Mouse (Mus musculus) erythroblast, embryonic 14.5 days (primary cell): ENCODE results near the gene Elp6. TPM values are rescaled to one million over a fixed set of nuclear protein-coding genes. Genes with fewer than 3 reads are reported as not detected.

Experiments used
- H3K27me3 ChIP-seq: 2 replicates; pipeline ENCODE4 v1.6.1; 2012; ENCODE audit warnings: inconsistent platforms; ENCODE audit not compliant: control insufficient read depth
- H3K36me3 ChIP-seq: 2 replicates; pipeline ENCODE4 v1.6.1; 2012; ENCODE audit warnings: mild to moderate bottlenecking, inconsistent platforms; ENCODE audit not compliant: control insufficient read depth
- H3K4me1 ChIP-seq: 2 replicates; pipeline ENCODE4 v1.6.1; 2012; ENCODE audit warnings: inconsistent platforms; ENCODE audit not compliant: control insufficient read depth
- H3K4me3 ChIP-seq: replicated peaks from 2 replicates; pipeline ENCODE3; 2012; ENCODE audit warnings: moderate library complexity, mild to moderate bottlenecking, inconsistent platforms
- H3K9me3 ChIP-seq: 2 replicates; pipeline ENCODE4 v1.6.1; 2012; ENCODE audit warnings: low read length, inconsistent platforms, mixed read lengths; ENCODE audit not compliant: control insufficient read depth
- GATA1 ChIP-seq: IDR thresholded peaks from 2 replicates; pipeline ENCODE4 v1.6.1; 2012; ENCODE audit warnings: low read length, inconsistent platforms, mixed read lengths
- TAL1 ChIP-seq: IDR thresholded peaks from 3 replicates; pipeline ENCODE4 v1.6.1; 2012; ENCODE audit warnings: low read length, inconsistent platforms, mixed read lengths
- polyA plus RNA-seq: library from polyadenylated mRNA; stranded (reverse); fragments of >175 nt; gene quantifications from 2 replicates; pipeline ENCODE4 v1.2.3, GENCODE M21; 2012

Elp6 gene
- polyA plus RNA-seq, 1 experiment, result 0.34 TPM

DNA sequence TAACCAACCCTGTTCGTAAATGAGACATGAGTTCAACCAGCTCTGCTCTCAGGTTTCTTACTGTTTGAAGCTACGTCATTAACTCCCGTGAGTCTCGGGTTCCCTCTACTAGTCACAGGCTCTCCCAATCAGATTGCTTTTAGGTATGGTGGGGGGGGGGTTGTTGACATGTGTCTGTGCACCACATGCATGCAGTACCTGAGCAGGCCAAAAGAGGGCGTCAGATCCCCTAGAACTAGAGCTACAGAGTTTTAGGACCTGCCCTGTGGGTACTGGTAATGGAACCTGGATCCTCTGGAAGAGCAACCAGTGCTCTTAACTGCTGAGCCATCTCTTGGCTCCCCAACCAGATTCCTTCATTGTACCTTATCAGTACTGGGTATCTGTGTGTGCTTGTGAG lies 29.1 kb upstream of the Elp6 start:
- Histone ChIP-seq H3K36me3 (no peaks in the 10 kb centered on the region), H3K4me1 (no peaks in the 10 kb centered on the region), H3K27me3 (no peaks in the 10 kb centered on the region), H3K4me3 (no peak overlapping the region), H3K9me3 (no peaks in the 10 kb centered on the region)
- TF ChIP-seq GATA1 (no peak), TAL1 (no peak)

DNA sequence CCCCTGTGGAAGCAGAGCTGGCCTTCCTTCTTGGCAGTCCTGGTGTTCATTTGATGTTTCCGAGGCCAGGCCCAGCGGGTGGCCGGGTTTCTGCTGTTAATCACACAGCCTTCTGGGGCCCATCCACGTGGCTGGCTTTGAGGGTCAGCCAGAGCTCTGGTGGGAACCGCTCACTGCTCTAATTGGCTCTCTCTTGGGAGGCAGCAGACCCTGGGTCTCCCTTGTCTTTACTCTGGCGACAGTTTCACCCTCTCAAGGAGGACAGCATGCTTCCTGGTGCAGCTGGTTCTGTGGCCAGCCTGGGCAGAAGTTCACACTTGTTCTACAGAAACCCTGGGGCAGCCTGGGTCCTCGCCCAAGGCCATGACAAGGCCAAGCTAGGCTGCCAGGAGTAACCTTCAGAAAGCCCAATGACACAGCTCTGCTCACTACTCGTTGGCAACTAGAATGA lies 27.5 kb upstream of the Elp6 start:
- no peak overlapping the region for H3K4me3 ChIP-seq
- H3K36me3 ChIP-seq, result no peaks in the 10 kb centered on the region
- TF ChIP-seq TAL1, result no peak
- no peak for TF ChIP-seq GATA1
- no peaks in the 10 kb centered on the region for H3K9me3 ChIP-seq
- no peaks in the 10 kb centered on the region for H3K4me1 ChIP-seq
- no peaks in the 10 kb centered on the region for H3K27me3 ChIP-seq

DNA sequence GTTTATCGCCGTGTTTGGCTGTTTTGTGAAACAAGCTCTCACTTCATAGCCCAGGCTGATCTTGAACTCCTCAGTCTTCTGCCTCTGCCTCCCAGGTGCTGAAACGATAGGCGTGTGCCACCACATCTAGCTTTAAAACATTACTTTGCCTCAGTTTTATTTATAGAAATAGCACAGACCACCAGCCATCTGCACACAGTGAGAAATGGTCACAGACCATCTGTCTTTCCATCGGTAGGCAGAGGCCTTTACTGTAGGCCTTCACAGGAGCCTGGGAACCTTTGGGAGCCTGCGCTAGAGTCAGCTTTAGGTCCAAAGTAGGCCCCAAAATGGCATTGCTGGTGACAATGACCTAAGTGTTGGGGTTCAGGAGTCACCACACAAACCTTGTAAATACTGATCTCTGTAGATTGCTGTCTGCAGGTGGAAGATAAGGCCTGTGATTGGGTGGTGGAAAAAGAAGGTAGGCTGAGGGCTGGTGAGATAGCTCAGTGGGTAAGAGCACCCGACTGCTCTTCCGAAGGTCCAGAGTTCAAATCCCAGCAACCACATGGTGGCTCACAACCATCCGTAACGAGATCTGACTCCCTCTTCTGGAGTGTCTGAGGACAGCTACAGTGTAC lies 20.8 kb upstream of the Elp6 start:
- Histone ChIP-seq H3K4me1 (no peaks in the 10 kb centered on the region), H3K36me3 (no peaks in the 10 kb centered on the region), H3K4me3 (no peak overlapping the region), H3K9me3 (no peaks in the 10 kb centered on the region), H3K27me3 (no peaks in the 10 kb centered on the region)
- TF ChIP-seq TAL1 (no peak), GATA1 (no peak)

DNA sequence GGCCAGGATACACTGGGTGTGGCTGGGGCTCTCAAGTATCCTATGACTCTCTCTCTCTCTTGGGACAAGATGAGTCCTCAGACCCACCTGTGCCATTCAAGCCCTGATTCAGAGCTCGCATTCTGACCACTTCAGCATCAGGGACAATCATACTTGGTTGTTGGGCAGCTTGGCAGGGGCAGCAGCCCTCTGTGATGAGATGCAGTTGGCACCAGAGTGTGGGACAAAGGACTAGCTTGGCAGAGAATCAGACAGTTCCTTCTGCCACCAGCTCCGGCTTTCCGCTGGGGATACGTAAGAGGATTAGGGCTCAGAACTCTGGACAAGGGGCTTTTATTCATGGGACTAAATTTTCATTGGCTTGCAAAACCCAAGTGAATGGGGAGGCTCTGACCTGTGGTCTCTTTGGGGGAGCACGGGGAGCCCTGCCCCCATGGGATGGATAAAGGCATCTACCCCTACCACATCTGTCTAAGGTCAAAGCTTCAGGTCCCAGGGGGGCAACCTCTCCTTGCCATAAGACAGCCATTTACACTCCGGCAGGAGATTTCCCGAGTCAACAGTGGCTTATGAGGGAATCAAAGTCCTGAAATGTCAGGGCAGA lies 17.6 kb upstream of the Elp6 start:
- Histone ChIP-seq H3K4me3 (no peak overlapping the region), H3K36me3 (no peaks in the 10 kb centered on the region), H3K4me1 (no peaks in the 10 kb centered on the region), H3K9me3 (no peaks in the 10 kb centered on the region), H3K27me3 (no peaks in the 10 kb centered on the region)
- TF ChIP-seq GATA1, result no peak

DNA sequence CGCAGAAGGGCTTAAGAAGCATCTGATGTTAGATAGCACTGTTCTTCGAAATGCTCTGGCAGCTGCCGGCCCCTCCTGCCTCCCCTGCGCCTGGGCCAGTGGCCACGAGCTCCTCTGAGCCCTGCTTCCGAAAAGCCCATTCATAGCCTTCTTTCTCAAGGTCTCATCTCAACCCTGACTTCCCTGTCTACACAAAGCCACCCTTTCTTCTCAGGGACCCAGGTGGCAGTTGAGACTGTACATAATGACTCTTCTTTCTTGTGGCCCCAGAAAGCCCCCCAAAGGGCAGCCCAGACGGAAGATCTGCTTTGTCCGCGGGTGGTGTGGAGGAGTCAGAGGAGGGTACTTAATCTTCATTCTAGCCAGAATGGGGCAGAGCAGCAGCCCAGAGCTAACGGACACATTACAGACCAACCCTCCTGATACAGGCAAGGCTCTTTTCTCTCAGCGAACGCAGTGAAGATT lies 11.7 kb upstream of the Elp6 start:
- no peak overlapping the region for H3K4me3 ChIP-seq
- no peaks in the 10 kb centered on the region for H3K36me3 ChIP-seq
- no peaks in the 10 kb centered on the region for H3K9me3 ChIP-seq
- TF ChIP-seq GATA1, result no peak
- no peak for TF ChIP-seq TAL1
- no peaks in the 10 kb centered on the region for H3K4me1 ChIP-seq
- H3K27me3 ChIP-seq, result no peaks in the 10 kb centered on the region

DNA sequence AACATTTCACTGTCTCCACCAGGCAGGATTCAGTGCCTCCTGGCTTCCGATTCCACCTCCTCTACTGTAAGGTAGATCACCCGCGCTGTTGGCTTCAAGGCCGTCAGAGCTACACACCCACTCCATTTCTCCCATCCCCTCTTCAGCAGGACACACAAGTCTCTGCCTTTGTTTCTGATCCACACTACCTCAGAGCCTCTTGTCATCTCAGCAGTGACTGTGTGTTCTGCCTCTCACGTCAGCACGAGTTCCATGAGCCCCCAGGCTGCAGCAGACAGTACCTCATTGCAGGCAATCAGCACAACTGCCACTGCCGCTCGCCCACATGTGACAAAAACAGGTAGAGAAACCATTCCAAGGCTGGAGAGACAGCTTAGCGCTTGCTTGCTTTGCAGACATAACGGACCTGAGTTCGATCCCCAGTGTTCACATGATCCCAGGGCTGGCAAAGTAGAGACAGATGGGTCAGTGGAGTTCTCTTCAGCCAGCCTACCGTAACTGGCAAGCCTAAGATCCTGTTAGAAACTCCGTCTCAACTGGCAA lies 11.0 kb upstream of the Elp6 start:
- Histone ChIP-seq H3K27me3 (no peaks in the 10 kb centered on the region), H3K4me3 (no peak overlapping the region), H3K36me3 (no peaks in the 10 kb centered on the region), H3K9me3 (no peaks in the 10 kb centered on the region), H3K4me1 (no peaks in the 10 kb centered on the region)
- TF ChIP-seq GATA1, result no peak
- no peak for TF ChIP-seq TAL1

DNA sequence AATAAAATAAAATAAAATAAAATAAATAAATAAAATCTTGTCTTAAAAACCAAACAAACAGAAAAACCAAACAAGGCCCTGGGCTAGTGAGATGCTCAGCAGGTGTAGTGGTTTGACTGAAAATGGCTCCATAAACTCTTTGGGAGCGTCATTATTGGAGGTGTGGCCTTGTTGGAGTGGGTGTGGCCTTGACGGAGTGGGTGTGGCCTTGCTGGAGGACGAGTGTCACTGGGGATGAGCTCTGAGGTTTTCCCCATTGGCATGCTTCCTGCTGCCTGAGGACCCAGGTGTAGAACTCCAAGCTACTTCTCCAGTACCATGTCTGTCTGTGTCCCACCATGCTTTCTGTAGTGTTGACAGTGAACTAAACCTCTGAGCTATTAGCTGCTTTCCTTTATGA lies 10.2 kb upstream of the Elp6 start:
- Histone ChIP-seq H3K27me3 (no peaks in the 10 kb centered on the region), H3K4me3 (no peak overlapping the region), H3K36me3 (no peaks in the 10 kb centered on the region), H3K4me1 (no peaks in the 10 kb centered on the region), H3K9me3 (no peaks in the 10 kb centered on the region)
- TF ChIP-seq TAL1, result no peak
- TF ChIP-seq GATA1, result no peak

DNA sequence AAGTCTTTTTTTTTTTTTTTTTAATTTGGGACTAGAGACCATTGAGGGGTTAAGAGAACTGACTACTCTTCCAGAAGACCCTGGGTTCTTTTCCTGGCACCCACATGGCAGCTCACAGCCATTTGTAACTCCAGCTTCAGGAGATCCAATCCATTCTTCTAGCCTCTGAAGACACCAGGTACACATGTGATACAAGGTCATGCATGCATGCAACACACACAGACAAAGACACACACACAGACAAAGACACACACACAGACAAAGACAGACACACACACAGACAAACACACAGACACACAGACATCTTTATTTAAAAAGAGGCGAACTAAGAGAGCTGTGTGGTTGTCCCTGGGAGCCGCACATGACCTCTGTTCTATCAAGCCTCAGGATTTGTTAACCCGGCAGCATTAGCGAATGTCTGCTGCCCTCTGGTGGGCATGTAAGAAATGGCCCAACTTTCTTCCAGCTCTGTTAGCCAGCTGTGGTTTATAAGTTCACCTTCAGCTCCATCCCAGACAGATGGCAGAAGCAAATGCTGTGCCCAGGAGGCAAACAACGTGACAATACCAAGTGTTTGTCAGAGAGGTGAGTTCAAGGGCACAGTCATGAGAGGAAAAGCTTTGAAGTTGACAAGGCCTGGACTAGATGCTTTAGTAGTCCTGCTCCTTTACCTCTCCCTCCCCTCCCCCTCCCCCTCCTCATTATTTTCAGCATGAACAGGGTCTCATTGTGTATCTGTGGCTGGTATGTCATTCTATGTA lies 7.9 kb upstream of the Elp6 start:
- Histone ChIP-seq H3K4me3 (no peak overlapping the region), H3K4me1 (no peaks in the 10 kb centered on the region), H3K27me3 (no peaks in the 10 kb centered on the region), H3K9me3 (peaks cover 13% of the 10 kb centered on the region), H3K36me3 (no peaks in the 10 kb centered on the region)
- TF ChIP-seq GATA1, result no peak
- no peak for TF ChIP-seq TAL1

DNA sequence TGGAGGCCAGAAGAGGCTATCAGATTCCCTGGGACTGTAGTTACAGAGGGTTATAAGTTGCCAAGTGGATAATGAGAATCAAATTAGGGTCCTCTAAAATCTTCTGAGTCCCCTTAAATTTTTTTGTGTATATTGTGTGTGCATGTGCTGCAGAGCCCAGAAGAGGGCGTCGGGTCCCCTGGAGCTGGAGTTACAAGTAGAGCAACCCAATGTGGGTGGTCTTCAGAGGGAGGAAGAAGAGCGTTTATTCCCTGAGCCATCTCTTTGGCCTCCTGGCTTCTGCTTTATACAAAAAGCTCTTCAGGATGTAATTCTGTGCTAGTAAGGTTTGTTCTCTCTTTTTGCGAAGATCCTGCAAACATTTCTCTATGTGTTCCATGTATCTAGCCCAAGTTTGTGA lies 457 bp upstream of the Elp6 start:
- peaks cover 14% of the 10 kb centered on the region for H3K9me3 ChIP-seq
- TF ChIP-seq GATA1 (no peak), TAL1 (no peak)

More for the DNA sequence above, 457 bp upstream of the Elp6 start:
- peaks cover 2% of the 10 kb centered on the region for H3K36me3 ChIP-seq
- peaks cover 40% of the 10 kb centered on the region for H3K4me1 ChIP-seq
- H3K4me3 ChIP-seq, result peak overlapping the region; percentile 87
- H3K27me3 ChIP-seq, result no peaks in the 10 kb centered on the region
